Mouse (Mus musculus): ENCODE results near the gene Tmem145.

GRCm38 (mm10) chr7:25290463-25290862 lies 15.4 kb upstream of the Tmem145 start:
- no peak for TF ChIP-seq POLR2A (IDR thresholded peaks at IDR 0.05; ENCODE audit: insufficient read depth, low read length)
- TF ChIP-seq CTCF (IDR thresholded peaks at IDR 0.05; ENCODE audit: low read depth, low read length) = no peak
- TF ChIP-seq EP300 (IDR thresholded peaks at IDR 0.05; ENCODE audit: insufficient read depth, low read depth, low read length) = no peak
